Mouse (Mus musculus) heart, postnatal 14 days (tissue): ENCODE data around the gene Casc4. TPM values are rescaled to one million over a fixed set of nuclear protein-coding genes. Genes with fewer than 3 reads are reported as not detected.
A peak's percentile ranks its signal among the peaks of the same experiment; 100 is the strongest.
"Not testable (repeated sequence)": the region's sequence is repeated elsewhere in the genome, so short reads cannot be mapped to it uniquely, and the experiment has no call there.

ENCODE experiments used
- DNase-seq, 2 experiments: peaks; one replicate each; pipeline ENCODE4 v3.0.0; 2021 to 2022
- intact Hi-C: fragments of 180-260 bp; cut with DNase I; formaldehyde crosslinking; loops from one replicate; pipeline ENCODE4 v1.15.1; 2025
- total RNA-seq, 2 experiments: library from RNA; stranded (reverse); gene quantifications; 2 replicates each; pipeline ENCODE4 v1.2.3; 2021

Casc4 gene
- total RNA-seq, 2 experiments from 2014 or later, result 12.7 to 13.7 TPM

DNA sequence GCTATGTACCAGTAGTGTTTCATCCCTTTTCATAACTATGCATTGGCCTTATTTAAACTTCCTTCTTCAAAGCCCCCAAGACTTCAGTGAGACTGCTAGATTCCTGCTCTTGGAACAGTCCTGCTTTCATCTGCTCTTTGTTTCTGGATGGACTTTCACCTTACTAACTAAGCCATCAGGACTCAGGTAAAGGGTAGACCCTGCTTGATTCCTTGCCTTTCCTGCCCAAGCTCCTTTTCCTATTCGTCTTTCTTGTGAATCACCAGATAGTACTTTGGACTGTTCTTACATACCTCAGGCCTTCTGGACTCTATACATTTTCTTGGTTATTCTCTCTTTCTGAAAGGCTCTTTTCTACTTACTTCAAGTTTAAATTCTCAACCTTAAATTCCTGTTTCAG lies 30.1 kb downstream of the Casc4 start:
- intact Hi-C loops, result no loop called here
- DNase-seq, result no peak

DNA sequence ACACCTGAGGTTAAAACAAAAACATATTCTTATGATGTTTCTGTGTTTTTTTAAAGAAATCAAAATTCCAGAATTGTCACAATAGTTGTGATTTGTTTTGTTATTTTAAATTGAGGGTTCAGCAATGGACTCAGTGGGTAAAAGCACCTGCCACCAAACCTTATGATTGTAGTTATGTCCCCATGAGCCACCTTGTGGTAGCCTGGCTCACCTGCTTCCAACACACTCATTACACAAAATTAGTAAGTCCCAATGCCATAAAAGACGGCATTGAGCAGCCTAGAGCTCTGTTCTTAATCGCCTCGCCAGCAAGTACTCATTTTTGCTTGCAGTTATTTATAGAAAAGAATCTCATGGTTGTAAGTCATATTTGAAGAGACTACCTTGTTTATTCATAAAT lies 43.2 kb downstream of the Casc4 start:
- intact Hi-C loops, result no loop called here
- DNase-seq, result no peak

DNA sequence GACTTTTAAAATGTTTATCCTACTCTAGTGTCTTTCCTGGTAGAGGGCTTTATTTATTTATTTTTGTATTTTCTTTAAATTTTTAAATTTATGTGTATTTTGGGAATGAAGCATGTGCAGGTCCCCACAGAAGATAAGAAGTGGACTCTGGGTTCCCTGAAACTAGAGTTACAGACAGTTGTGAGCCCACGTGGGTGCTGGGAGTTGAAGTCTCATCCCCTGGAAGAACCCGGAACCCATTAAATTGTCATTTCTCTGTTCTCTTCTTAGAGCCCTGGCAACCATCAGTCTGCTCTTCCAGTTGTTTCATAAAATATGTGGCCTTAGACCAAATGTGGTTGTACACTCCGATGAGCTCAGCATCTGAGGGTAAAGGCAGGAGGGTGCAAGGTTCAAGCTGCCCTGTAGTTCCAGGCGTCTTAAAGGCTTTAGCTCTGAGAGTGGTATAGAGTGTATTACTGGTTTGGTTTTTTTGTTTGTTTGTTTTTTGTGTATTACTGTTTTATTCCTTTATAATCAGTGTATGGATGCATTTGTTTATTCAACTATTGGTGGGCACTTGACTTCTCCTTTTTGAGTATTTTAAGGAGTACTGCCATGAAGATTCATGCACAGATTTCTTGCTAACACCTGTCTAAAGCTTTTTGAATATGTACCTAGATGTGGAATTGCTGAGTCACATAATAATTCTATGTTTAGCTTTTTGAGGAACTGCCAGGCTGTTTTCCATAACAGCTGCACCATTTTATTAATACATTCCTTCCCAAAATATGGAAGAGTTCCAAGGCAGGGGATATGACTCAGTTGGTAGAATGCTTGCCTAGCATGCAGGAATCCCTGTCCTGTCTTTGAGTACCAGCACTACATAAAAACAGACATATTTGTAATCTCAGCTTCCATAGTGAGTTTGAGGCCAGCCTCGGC lies 49.5 kb downstream of the Casc4 start:
- no peak for DNase-seq

DNA sequence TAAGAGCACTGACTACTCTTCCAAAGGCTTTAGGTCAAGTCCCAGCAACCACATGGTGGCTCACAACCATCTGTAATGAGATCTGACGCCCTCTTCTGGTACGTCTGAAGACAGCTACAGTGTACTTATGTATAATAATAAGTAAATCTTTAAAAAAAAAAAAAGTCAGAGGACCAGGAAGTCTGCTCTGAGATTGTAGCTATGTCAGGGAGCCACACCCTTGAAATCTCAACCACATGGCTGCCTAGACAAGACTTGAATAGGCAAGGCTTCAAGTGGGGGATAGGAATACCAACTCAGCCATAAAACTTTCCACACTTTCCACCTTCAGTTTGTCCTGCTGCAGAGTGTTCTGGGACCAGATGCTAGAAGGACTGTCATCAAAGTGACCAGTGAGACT lies 70.9 kb downstream of the Casc4 start:
- DNase-seq, intact Hi-C loops: not testable (repeated sequence)

More for the DNA sequence above, 49.5 kb downstream of the Casc4 start:
- intact Hi-C loops, result no loop called here

DNA sequence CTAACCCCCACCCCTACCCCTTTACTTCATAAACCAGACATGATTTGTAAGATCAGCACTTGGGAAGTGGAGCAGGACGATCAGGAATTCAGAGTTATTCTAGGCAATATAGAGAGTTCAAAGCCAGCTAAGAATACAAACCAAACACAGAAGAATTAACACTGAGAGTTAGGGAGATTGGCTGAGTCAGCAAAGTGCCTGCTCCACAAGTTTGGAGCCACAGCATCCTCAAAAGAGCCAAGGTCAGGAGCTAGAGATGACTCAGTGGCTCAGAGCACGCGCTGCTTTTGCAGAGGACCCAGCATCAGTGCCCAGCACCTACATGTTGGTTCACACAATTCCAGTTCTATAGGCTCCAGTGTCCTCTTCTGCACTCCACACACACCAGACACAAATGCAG lies 76.6 kb downstream of the Casc4 start:
- no peak for DNase-seq
- intact Hi-C loops, result no loop called here

DNA sequence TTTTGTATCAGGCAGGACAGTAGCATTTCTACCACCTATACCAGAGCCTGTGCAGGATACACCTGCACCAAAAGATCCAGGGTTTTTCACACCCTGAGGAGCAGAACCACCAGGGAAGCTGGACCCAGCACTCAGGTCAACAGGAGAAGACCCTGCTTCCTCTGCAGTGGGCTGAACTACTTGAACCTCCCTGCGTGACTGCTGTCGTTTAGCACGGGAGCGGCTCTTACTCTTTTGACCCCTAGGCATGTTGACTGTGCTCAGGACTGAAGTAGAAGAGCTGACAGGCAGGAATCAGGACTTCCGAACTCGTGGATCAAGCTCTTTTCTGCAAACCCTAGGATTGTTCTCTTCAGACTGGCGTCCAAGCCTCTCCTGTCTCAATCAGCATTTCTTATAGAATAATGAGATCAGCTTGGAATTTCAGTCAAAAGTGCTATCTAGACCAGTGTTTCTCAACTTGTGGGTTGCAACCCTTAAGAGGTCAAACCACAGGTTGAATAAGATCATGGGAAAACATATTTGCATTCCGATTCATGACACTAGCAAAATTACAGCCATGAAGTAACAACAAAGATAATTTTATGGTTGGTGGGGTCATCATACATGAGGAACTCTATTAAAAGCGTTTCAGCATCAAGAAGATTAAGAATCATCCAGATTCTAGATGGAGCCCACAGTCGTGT lies 88.3 kb downstream of the Casc4 start:
- DNase-seq, result no peak
- intact Hi-C loops, result loop anchor here (5.0 to 10.0 kb wide), 2 partner anchors 72 to 500 kb away; partner anchors contain the start of genes Eif3j1, Hypk and Serinc4

DNA sequence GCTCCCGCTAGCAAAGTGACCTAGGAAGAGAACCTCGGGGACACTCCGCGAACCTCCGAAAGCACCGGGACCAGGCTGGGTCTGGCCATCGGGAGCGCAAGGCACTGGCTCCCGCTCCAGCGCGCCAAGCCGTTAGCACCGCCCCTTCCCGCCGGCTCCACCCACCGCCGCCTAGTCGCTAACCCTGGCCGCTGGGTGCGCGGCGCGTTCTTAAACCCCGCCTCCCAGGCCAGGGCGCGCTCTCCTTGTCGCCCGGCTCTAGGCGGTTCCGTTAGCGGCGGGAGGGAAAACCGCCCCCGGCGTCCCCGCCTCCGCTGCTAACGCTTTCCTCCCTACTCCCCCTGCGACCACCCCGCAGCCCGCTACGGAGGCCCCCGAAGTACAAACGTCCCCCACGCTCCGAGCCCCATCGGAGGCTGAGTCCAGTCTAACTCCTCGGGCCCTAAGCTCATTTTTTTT lies 89.0 kb downstream of the Casc4 start, which contains the start of the genes Ctdspl2 and Mageb3:
Ctdspl2 (plus strand) TSS at position 237 of the 459 bp plus-strand sequence.
Mageb3 (minus strand) TSS at position 328 of the 459 bp plus-strand sequence.
- peak; percentile 98 to 99 for DNase-seq
- intact Hi-C loops, result loop anchor here (5.0 to 10.0 kb wide), 2 partner anchors 72 to 501 kb away; partner anchors contain the start of genes Eif3j1, Hypk and Serinc4

DNA sequence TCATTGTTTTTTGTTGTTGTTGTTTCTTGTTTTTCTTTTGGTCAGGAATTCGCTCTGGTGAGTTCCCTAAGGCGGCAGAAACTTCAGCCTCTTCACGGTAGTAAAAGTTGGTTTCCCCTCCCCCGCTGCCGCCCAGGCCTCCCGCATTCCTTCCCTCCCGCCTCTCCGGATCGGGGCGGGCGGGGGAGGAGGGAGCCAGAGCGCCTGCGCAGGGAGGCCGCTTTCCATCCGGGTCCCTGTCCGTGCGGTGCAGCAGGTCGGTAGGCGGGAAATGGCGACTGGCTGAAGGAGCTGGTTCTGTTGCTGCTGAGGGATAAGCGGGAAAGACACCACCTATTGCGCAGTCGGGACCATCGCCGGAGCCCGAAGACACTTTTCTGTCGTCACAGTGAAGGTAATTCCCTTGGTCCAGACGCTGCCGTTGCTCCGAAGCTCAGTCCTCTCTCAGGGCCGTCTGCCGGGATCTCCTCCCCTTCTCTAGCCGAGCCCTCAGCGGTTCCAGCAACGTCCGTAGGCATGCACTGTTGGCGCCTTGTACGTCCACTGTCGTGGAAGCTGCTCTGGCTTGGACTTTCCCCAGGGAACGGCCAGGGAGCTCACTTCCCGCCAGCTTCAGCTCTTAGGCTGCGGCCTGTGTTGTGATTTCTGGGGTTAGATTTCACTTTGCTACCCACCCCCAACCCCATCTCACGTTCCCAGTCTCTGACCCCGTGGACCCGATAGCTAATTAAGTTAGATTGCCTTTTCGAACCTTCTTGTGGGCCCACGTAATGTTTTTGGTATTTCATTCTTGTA lies 89.7 kb downstream of the Casc4 start:
- DNase-seq, result peak; percentile 96
- intact Hi-C loops, result loop anchor here (5.0 to 10.0 kb wide), 2 partner anchors 71 to 502 kb away; partner anchors contain the start of genes Eif3j1, Hypk and Serinc4

DNA sequence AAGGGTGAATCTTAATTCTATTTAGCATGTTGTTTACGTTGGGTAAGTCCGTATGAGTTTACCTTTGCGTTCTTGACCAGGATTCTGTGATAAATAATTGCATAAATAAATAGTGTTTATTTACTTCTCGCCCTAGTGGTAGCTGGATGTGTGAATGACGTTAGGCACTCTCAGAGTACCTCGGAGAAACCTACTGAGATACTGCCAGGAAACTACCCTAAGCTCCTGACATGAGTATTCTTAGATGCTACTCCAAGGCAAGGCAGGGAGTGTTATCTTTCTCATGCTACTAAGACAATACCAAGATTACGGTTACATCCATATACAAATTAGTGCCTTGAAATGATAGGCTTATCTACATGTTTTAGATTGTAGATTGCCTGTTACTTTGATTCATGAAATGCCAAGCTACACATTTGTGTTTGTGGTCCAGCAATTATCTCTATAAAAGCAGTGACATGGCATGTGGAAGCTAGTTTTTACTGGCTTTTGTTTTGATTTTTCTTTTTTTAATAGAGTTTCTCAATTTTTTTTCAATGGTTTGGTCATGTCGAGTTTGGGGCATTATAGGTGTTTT lies 90.5 kb downstream of the Casc4 start:
- intact Hi-C loops, result loop anchor here (5.0 to 10.0 kb wide), 2 partner anchors 70 to 503 kb away; partner anchors contain the start of genes Eif3j1, Hypk and Serinc4
- no peak for DNase-seq

Other genes with a start within 250 kb of the Casc4 start
- 100 to 1,000 TPM; 202 to 231 TPM for gene Frmd5, start 59.9 kb upstream of the Casc4 start, total RNA-seq
- 10 to 100 TPM; 19.4 to 22.3 TPM for gene Ctdspl2, start 89.0 kb downstream of the Casc4 start, total RNA-seq
- gene Mageb3, start 89.1 kb downstream of the Casc4 start, total RNA-seq, result under 1 TPM in 1 of 2 experiments, not detected in 1; 0.10 TPM
- gene Eif3j1, start 161.6 kb downstream of the Casc4 start, total RNA-seq, result 10 to 100 TPM; 19.3 to 20.3 TPM